18 mouse cellular contexts compared by ENCODE assay signal in the genomic region with DNA sequence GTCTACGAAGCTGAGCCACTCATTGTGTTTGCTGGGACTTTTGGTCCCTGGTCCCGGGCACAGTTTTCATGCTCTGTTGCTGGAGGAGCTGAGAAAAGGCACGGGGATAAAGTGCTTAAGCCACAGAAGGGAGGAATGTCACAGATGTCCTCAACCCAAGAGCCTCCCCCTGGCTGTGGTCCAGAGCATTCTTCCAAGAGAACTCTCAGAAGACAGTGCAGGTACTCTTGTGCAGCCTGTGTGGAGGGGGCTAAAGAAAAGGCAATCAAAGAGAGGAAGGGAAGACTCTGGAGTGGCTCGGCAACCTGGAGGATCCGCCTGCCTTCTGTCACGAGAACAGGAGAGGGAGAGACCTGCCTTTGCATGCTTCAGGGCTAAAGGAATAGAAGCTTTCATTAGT.
DNase-seq lines count a peak whose midpoint lies in the region; ATAC-seq and TF ChIP-seq lines count a peak whose summit lies in the region.
"Had no signal": no experiment of that assay in that cellular context is flagged by ENCODE, and none has a peak within 500 bp of the region (broad histone marks: within the 10 kb centered on the region; RNA-seq: fewer than 3 reads in every experiment).

No protein-coding gene starts in this region.

- no peak for TF ChIP-seq CTCF in kidney, adult 2 months (conservative IDR thresholded peaks at IDR 0.05; ENCODE audit: insufficient read depth, insufficient read length, low read depth, low read length)
- TF ChIP-seq CTCF in lung, postnatal 0 days (IDR thresholded peaks at IDR 0.05) = no peak

- no peaks in the 10 kb centered on the region for H3K27me3 ChIP-seq in embryonic facial prominence, embryonic 13.5 days
- H3K27me3 ChIP-seq in embryonic facial prominence, embryonic 10.5 days (replicated peaks; ENCODE audit: low read depth, poor library complexity, severe bottlenecking) = no peaks in the 10 kb centered on the region
- no peaks in the 10 kb centered on the region for H3K27me3 ChIP-seq in kidney, adult 2 months (replicated peaks; ENCODE audit: control insufficient read depth, insufficient read depth, low read length)
- H3K27me3 ChIP-seq in lung, postnatal 0 days (replicated peaks; ENCODE audit: insufficient read depth, low read length) = no peaks in the 10 kb centered on the region
- H3K27me3 ChIP-seq: CH12.LX; intestine, embryonic 15.5 days; limb, embryonic 15.5 days had no signal

- no peak overlapping the region for H3K9ac ChIP-seq in embryonic facial prominence, embryonic 13.5 days
- no peak overlapping the region for H3K9ac ChIP-seq in lung, postnatal 0 days (replicated peaks; ENCODE audit: low read depth)
- H3K9ac ChIP-seq: intestine, embryonic 15.5 days; limb, embryonic 15.5 days had no signal

- H3K4me2 ChIP-seq in embryonic facial prominence, embryonic 13.5 days = no peak overlapping the region
- no peak overlapping the region for H3K4me2 ChIP-seq in lung, postnatal 0 days (replicated peaks; ENCODE audit: low read depth, low read length)
- H3K4me2 ChIP-seq: intestine, embryonic 15.5 days; limb, embryonic 15.5 days had no signal

- H3K36me3 ChIP-seq in embryonic facial prominence, embryonic 13.5 days = no peaks in the 10 kb centered on the region
- no peaks in the 10 kb centered on the region for H3K36me3 ChIP-seq in embryonic facial prominence, embryonic 10.5 days (replicated peaks)
- H3K36me3 ChIP-seq in kidney, adult 2 months (ENCODE audit: control insufficient read depth, insufficient read depth, low read length) = no peaks in the 10 kb centered on the region
- no peaks in the 10 kb centered on the region for H3K36me3 ChIP-seq in lung, postnatal 0 days (ENCODE audit: insufficient read depth, low read length)
- H3K36me3 ChIP-seq: intestine, embryonic 15.5 days; limb, embryonic 15.5 days had no signal

- no peaks in the 10 kb centered on the region for H3K4me1 ChIP-seq in embryonic facial prominence, embryonic 13.5 days
- peaks cover 10% of the 10 kb centered on the region for H3K4me1 ChIP-seq in embryonic facial prominence, embryonic 10.5 days
- no peaks in the 10 kb centered on the region for H3K4me1 ChIP-seq in kidney, adult 2 months (ENCODE audit: control insufficient read depth, insufficient read depth, low read length)
- H3K4me1 ChIP-seq in lung, postnatal 0 days (ENCODE audit: insufficient read depth, low read depth, low read length) = no peaks in the 10 kb centered on the region; the same call in 1 of the 2 replicates
- H3K4me1 ChIP-seq: intestine, embryonic 15.5 days had no signal

- no peak for TF ChIP-seq EP300 in lung, postnatal 0 days (IDR thresholded peaks at IDR 0.05)

- TF ChIP-seq POLR2A in kidney, adult 2 months (IDR thresholded peaks at IDR 0.05; ENCODE audit: low read depth, low read length) = no peak

- ATAC-seq in embryonic facial prominence, embryonic 13.5 days (ENCODE audit: insufficient number of reproducible peaks, insufficient read depth, low FRiP score, low TSS enrichment, low read depth) = peak; percentile 56; the same call in 1 of the 2 replicates
- ATAC-seq in lung, postnatal 0 days = 0 out of 2 replicates have a peak, but pooled peaks have one; percentile 14
- ATAC-seq: intestine, embryonic 15.5 days had no signal

- H3K9me3 ChIP-seq in embryonic facial prominence, embryonic 13.5 days = no peaks in the 10 kb centered on the region
- H3K9me3 ChIP-seq in embryonic facial prominence, embryonic 10.5 days = no peaks in the 10 kb centered on the region
- no peaks in the 10 kb centered on the region for H3K9me3 ChIP-seq in lung, postnatal 0 days (ENCODE audit: low read length)
- H3K9me3 ChIP-seq: intestine, embryonic 15.5 days; limb, embryonic 15.5 days had no signal

- WGBS in embryonic facial prominence, embryonic 13.5 days = 68% methylated on average over 6 of the region's 6 CpGs
- WGBS in embryonic facial prominence, embryonic 10.5 days = 75% methylated on average over 6 of the region's 6 CpGs
- WGBS in kidney, adult 2 months = 66% methylated on average over 6 of the region's 6 CpGs
- 45% methylated on average over 6 of the region's 6 CpGs for WGBS in lung, postnatal 0 days

- H3K4me3 ChIP-seq in embryonic facial prominence, embryonic 13.5 days = no peak overlapping the region
- no peak overlapping the region for H3K4me3 ChIP-seq in embryonic facial prominence, embryonic 10.5 days
- no peak overlapping the region for H3K4me3 ChIP-seq in kidney, adult 2 months (ENCODE audit: insufficient read depth, low read depth, low read length)
- H3K4me3 ChIP-seq in lung, postnatal 0 days (ENCODE audit: low read depth, low read length) = no peak overlapping the region
- H3K4me3 ChIP-seq: heart, adult 2 months; intestine, embryonic 15.5 days; limb, embryonic 15.5 days had no signal

- no peak for DNase-seq in embryonic facial prominence, embryonic 10.5 days (ENCODE audit: low spot score)
- DNase-seq in kidney, adult 2 months = peak; percentile 9
- no peak for DNase-seq in kidney, adult 8-10 months
- DNase-seq in lung, postnatal 0 days (ENCODE audit: low spot score) = no peak
- no peak for DNase-seq in lung, postnatal 25 days (ENCODE audit: low spot score)
- DNase-seq in lung, postnatal 10 days = peak; percentile 23
- no peak for DNase-seq in adrenal gland, adult 8-10 months
- DNase-seq: adrenal gland, adult 2 months; cerebellum, adult 11-12 months; gastrocnemius, postnatal 10 days; heart, adult 2 months; heart, postnatal 14 days; right cerebral cortex, adult 18-20 months; thymus, postnatal 4 days had no signal

- H3K27ac ChIP-seq in embryonic facial prominence, embryonic 13.5 days = no peak overlapping the region
- no peak overlapping the region for H3K27ac ChIP-seq in embryonic facial prominence, embryonic 10.5 days (replicated peaks)
- H3K27ac ChIP-seq in kidney, adult 2 months (ENCODE audit: insufficient read depth, low read depth, low read length) = no peak overlapping the region
- H3K27ac ChIP-seq in lung, postnatal 0 days (ENCODE audit: low read length) = 0 out of 2 replicates have a peak overlapping the region, but pooled peaks have one; percentile 14
- H3K27ac ChIP-seq: heart, adult 2 months; intestine, embryonic 15.5 days; limb, embryonic 15.5 days had no signal

Comparison
In these comparisons a context has a peak if more than half of its experiments do, and no peak if none do; other contexts are left out.
1. DNase-seq: peak in kidney, adult 2 months (single experiment) and lung, postnatal 10 days (single experiment); none in embryonic facial prominence, embryonic 10.5 days (single experiment), kidney, adult 8-10 months (0 of 2), lung, postnatal 0 days (single experiment), lung, postnatal 25 days (single experiment) and adrenal gland, adult 8-10 months (single experiment).